Mouse (Mus musculus): Measurements from ENCODE around the gene Rangrf.

- TF ChIP-seq CTCF (IDR thresholded peaks at IDR 0.05; ENCODE audit: low read depth, low read length): no peak
- no peak for TF ChIP-seq GATA1 (IDR thresholded peaks at IDR 0.05; ENCODE audit: borderline replicate concordance, low read length)
- TF ChIP-seq GATA2 (IDR thresholded peaks at IDR 0.05; ENCODE audit: borderline replicate concordance, low read depth, low read length): no peak
- no peak for TF ChIP-seq TAL1 (conservative IDR thresholded peaks at IDR 0.05; ENCODE audit: low read depth, low read length)
- no peak for TF ChIP-seq POLR2AphosphoS5 (IDR thresholded peaks at IDR 0.05; ENCODE audit: insufficient replicate concordance, low read depth, low read length)
Observed at GRCm38 (mm10) chr11:68945245-68945644, 29.7 kb downstream of the Rangrf start.

Data from G1E (cell line).